Mouse (Mus musculus) erythroblast, adult 5-6 weeks (primary cell): Measurements from ENCODE around the gene Serf1. TPM values are rescaled to one million over a fixed set of nuclear protein-coding genes. Genes with fewer than 3 reads are reported as not detected.
A peak's percentile ranks its signal among the peaks of the same experiment; 100 is the strongest.
"Not testable (repeated sequence)": the region's sequence is repeated elsewhere in the genome, so short reads cannot be mapped to it uniquely, and the experiment has no call there.

Source experiments
- ATAC-seq: replicated peaks from 2 replicates; pipeline ENCODE4 v1.8.0; 2016; ENCODE audit warnings: moderate number of reproducible peaks, mild to moderate bottlenecking, moderate TSS enrichment, inconsistent platforms; ENCODE audit not compliant: poor library complexity, low FRiP score, severe bottlenecking
- total RNA-seq, 2 experiments: library from RNA; stranded (forward) in 1 of 2; stranded (reverse) in 1 of 2; fragments of 150-400 nt in 1 of 2; fragments of 200-764, 138-1000 nt in 1 of 2; gene quantifications; 2 replicates each; pipeline versions ENCODE4 v1.2.3 to v1.2.4; 2015 to 2017; ENCODE audit warnings: low replicate concordance in 2 of 2

Serf1 gene
- total RNA-seq (2015; ENCODE audit: low replicate concordance) (1.3 and 10.2 TPM in 2 replicates), total RNA-seq (2017; ENCODE audit: low replicate concordance) (4.9 and 10.2 TPM in 2 replicates)

- ATAC-seq: no peak
Observed at GRCm38 (mm10) chr13:100107652-100108472, at the start of gene Serf1. Gene Serf1 (plus strand): TSS chr13:100108012.

- ATAC-seq: no peak
Observed at GRCm38 (mm10) chr13:100063936-100064335, 43.9 kb upstream of the Serf1 start.

GRCm38 (mm10) chr13:100067821-100068220, 40.0 kb upstream of the Serf1 start:
- ATAC-seq: no peak

- no peak for ATAC-seq
Observed at GRCm38 (mm10) chr13:100071473-100071872, 36.3 kb upstream of the Serf1 start.

- no peak for ATAC-seq
Observed at GRCm38 (mm10) chr13:100098808-100099207, 9.0 kb upstream of the Serf1 start.

- ATAC-seq: peak; percentile 40
Observed at GRCm38 (mm10) chr13:100103052-100103658, 4.7 kb upstream of the Serf1 start.

GRCm38 (mm10) chr13:100103748-100104254, 4.0 kb upstream of the Serf1 start, which contains the start of gene Bdp1:
Gene Bdp1 (minus strand): TSS chr13:100104070.
- peak; percentile 91 for ATAC-seq

GRCm38 (mm10) chr13:100112218-100112972, 4.6 kb downstream of the Serf1 start:
- ATAC-seq: no peak

- no peak for ATAC-seq
Observed at GRCm38 (mm10) chr13:100123970-100124369, 16.2 kb downstream of the Serf1 start.

- peak; percentile 99 for ATAC-seq
Observed at GRCm38 (mm10) chr13:100124423-100125257, 16.8 kb downstream of the Serf1 start, which contains the start of gene Smn1. Gene Smn1 (plus strand): TSS chr13:100124852.

GRCm38 (mm10) chr13:100125258-100125643, 17.4 kb downstream of the Serf1 start:
- ATAC-seq: no peak

GRCm38 (mm10) chr13:100141646-100142314, 34.0 kb downstream of the Serf1 start:
- no peak for ATAC-seq

- ATAC-seq: no peak
Observed at GRCm38 (mm10) chr13:100152659-100153058, 44.8 kb downstream of the Serf1 start.

- no peak for ATAC-seq
Observed at GRCm38 (mm10) chr13:100156624-100157023, 48.8 kb downstream of the Serf1 start.

GRCm38 (mm10) chr13:100161171-100161870, 53.5 kb downstream of the Serf1 start:
- ATAC-seq: not testable (repeated sequence)

- not testable (repeated sequence) for ATAC-seq
Observed at GRCm38 (mm10) chr13:100162467-100162866, 54.7 kb downstream of the Serf1 start.
